Mouse (Mus musculus) macrophage (primary cell): ENCODE results near the gene Pdzk1ip1. TPM values are rescaled to one million over a fixed set of nuclear protein-coding genes. Genes with fewer than 3 reads are reported as not detected.

Experiments used
- H3K27ac ChIP-seq: fragments of 350-480 bp; formaldehyde crosslinking; 2 replicates; pipeline ENCODE4 v1.9.0; 2021
- H3K36me3 ChIP-seq: fragments of 350-480 bp; formaldehyde crosslinking; 2 replicates; pipeline ENCODE4 v1.9.0; 2021; ENCODE audit errors: inconsistent target
- H3K4me3 ChIP-seq: fragments of 350-480 bp; formaldehyde crosslinking; 2 replicates; pipeline ENCODE4 v1.9.0; 2021; ENCODE audit errors: inconsistent target
- H3K79me2 ChIP-seq: fragments of 350-480 bp; formaldehyde crosslinking; 2 replicates; pipeline ENCODE4 v1.9.0; 2021; ENCODE audit errors: inconsistent target
- WGBS: methylation state at CpG from one replicate; pipeline ENCODE4 v1.1.7; 2026; ENCODE audit warnings: inconsistent platforms; ENCODE audit not compliant: missing documents; 5-methylcytosine and 5-hydroxymethylcytosine counted together
- polyA plus RNA-seq: library from polyadenylated mRNA; stranded (reverse); fragments of 250-400 nt; gene quantifications from 3 replicates; pipeline ENCODE4 v1.2.4, GENCODE M21; 2018; ENCODE audit warnings: inconsistent platforms

The Pdzk1ip1 gene
- polyA plus RNA-seq, 1 experiment from 2014 or later, result 41.0 TPM

DNA sequence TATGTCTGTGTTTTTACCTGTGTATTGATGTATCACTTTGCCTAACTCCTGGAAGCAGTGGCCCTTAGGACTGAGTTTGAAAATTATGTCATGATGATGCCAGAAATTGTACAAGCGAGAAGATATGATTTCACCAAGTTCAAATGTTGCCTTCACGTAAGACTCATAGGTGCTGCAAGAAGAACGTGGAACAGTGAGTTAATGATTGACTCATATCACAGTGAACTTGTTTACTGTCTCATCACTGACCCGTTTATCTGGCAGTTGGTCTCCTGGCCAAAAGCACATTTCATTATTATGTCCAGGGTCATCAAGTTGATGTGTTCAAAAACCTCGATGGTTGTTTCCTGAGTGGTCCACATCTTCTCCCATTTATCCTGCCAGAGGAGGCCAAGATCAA is 33.1 kb downstream of the Pdzk1ip1 start:
- Histone ChIP-seq H3K27ac (no peak overlapping the region), H3K4me3 (no peak overlapping the region)
- WGBS, result 76% methylated on average over 5 of the region's 5 CpGs

DNA sequence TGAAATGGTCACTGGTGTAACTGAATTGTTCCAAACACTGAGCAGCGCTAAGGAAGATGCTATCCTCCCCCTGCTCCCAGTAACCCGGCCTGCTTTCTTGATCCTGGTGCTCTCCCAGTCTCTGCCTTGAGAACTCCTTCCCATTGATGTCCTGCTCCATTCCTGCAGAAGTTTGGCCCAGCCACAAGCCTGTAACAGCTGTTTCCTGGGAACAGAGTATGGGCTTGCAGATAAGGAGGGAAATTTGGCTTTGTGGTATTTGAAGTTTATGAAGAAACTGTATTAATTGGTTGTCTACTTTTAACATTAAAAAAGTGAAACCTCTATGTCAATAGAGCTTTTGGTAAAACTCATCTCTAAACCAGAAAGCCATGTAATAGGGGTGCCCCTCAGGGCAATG is 35.0 kb downstream of the Pdzk1ip1 start:
- no peaks in the 10 kb centered on the region for H3K36me3 ChIP-seq
- no peaks in the 10 kb centered on the region for H3K79me2 ChIP-seq
- H3K4me3 ChIP-seq, result no peak overlapping the region
- no peak overlapping the region for H3K27ac ChIP-seq
- 51% methylated on average over 2 of the region's 2 CpGs for WGBS

More for the DNA sequence above, 33.1 kb downstream of the Pdzk1ip1 start:
- Histone ChIP-seq H3K36me3 (no peaks in the 10 kb centered on the region), H3K79me2 (no peaks in the 10 kb centered on the region)

DNA sequence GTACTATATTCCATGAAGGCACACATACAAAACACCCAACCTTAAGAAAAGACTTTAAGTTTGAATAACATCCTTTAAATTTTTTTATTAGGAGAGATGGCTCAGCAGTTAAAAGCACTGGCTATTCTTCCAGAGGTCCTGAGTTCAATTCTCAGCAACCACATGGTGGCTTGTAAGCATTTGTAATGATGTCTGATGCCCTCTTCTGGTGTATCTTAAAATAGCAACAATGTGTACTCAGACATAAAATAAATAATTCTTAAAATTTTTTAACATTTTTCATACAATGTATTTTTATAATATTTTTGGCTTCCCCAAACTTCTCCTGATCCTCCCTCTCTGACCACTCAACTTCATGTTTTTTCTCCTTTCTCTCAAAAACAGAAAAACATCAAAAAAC is 36.2 kb downstream of the Pdzk1ip1 start:
- no peak overlapping the region for H3K27ac ChIP-seq
- H3K36me3 ChIP-seq, result no peaks in the 10 kb centered on the region
- H3K4me3 ChIP-seq, result no peak overlapping the region
- H3K79me2 ChIP-seq, result no peaks in the 10 kb centered on the region

DNA sequence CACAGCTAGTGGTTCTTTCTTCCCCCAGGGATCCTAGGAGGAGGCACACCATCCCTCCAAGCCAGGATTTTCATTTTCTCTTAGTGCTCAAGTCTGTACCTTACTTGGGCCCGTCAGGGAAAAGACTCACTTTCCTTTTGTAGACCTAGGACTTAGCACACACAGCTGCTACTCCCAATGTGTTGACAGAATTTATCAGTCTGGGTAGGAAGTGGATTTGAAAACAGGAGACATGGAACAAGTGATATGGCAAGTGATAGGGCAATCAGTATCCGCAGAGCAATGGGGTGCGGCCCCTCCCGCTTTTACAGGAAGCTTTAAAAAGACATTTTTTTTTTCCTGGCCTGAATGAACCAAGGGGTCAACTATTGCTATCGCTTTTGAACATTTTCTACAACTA is 44.6 kb downstream of the Pdzk1ip1 start:
- no peaks in the 10 kb centered on the region for H3K79me2 ChIP-seq
- 7% methylated on average over 5 of the region's 5 CpGs for WGBS
- H3K36me3 ChIP-seq, result no peaks in the 10 kb centered on the region
- no peak overlapping the region for H3K27ac ChIP-seq
- H3K4me3 ChIP-seq, result no peak overlapping the region

GRCm38 (mm10) chr4:115133621-115134295 is 45.2 kb downstream of the Pdzk1ip1 start, which contains the start of gene Cyp4x1:
Cyp4x1 (minus strand) TSS chr4:115134281.
- H3K79me2 ChIP-seq, result no peaks in the 10 kb centered on the region
- no peak within 1 kb of the TSS for H3K27ac ChIP-seq
- no peaks in the 10 kb centered on the region for H3K36me3 ChIP-seq
- WGBS, result 12% methylated on average over 29 of the region's 29 CpGs
- no peak within 1 kb of the TSS for H3K4me3 ChIP-seq

DNA sequence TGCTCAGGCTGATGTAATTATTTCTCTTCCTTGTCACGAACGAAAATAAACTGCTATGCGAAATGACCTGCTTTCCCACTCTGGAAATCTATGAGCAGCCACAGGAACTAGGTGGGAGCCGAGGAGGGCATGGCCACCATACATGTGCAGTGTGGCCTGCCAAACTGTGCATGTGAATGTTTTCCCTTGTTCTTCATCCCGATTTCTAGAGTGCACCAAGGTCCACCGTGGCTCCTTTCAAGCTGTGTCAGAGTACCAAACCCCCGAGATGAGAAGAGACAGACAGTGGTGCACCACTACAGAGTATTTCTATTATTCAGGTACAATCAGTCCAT is 45.8 kb downstream of the Pdzk1ip1 start:
- 53% methylated on average over 7 of the region's 7 CpGs for WGBS
- no peak overlapping the region for H3K27ac ChIP-seq
- no peaks in the 10 kb centered on the region for H3K79me2 ChIP-seq
- no peak overlapping the region for H3K4me3 ChIP-seq
- H3K36me3 ChIP-seq, result no peaks in the 10 kb centered on the region

Other genes starting within 250 kb of the Pdzk1ip1 start
- 0.37 to 0.45 TPM (median 0.38 TPM) in 3 replicates for gene Foxd2, start 179.8 kb upstream of the Pdzk1ip1 start, polyA plus RNA-seq
- not detected in 3 replicates for gene Foxe3, start 162.7 kb upstream of the Pdzk1ip1 start, polyA plus RNA-seq
- 89.7 to 330 TPM (median 144 TPM) in 3 replicates for gene Cmpk1, start 101.5 kb upstream of the Pdzk1ip1 start, polyA plus RNA-seq
- gene Stil, start 88.5 kb upstream of the Pdzk1ip1 start, polyA plus RNA-seq, result 1.1 to 3.7 TPM (median 1.2 TPM) in 3 replicates
- 3.6 to 11.5 TPM (median 5.3 TPM) in 3 replicates for gene Tal1, start 32.3 kb upstream of the Pdzk1ip1 start, polyA plus RNA-seq
- gene Cyp4x1, start 45.6 kb downstream of the Pdzk1ip1 start, polyA plus RNA-seq, result not detected in 3 replicates
- not detected in 3 replicates for gene Cyp4a29, start 153.4 kb downstream of the Pdzk1ip1 start, polyA plus RNA-seq
- gene Cyp4a12a, start 210.3 kb downstream of the Pdzk1ip1 start, polyA plus RNA-seq, result not detected in 3 replicates